Mouse (Mus musculus): ENCODE data around the gene Myh14. TPM values are rescaled to one million over a fixed set of nuclear protein-coding genes. Genes with fewer than 3 reads are reported as not detected.

The Myh14 gene
- polyA plus RNA-seq, 1 experiment from 2014 or later = 0.77 TPM

- ATAC-seq (ENCODE audit: low read depth) = no peak
- H3K4me2 ChIP-seq (ENCODE audit: low read depth, low read length) = no peak overlapping the region
- WGBS (ENCODE audit: insufficient replicate concordance) = 7% methylated on average over 6 of the region's 6 CpGs
These were observed 31.3 kb upstream of the Myh14 start for GRCm38 (mm10) chr7:44701921-44702320.

GRCm38 (mm10) chr7:44697980-44698379 is 27.3 kb upstream of the Myh14 start:
- H3K9me3 ChIP-seq (replicated peaks; ENCODE audit: control insufficient read depth, low read length) = no peaks in the 10 kb centered on the region
- H3K9ac ChIP-seq (ENCODE audit: low read depth, low read length) = no peak overlapping the region
- WGBS (ENCODE audit: insufficient replicate concordance) = 25% methylated on average over 7 of the region's 7 CpGs
- no peaks in the 10 kb centered on the region; the same call in 1 of the 2 replicates for H3K4me1 ChIP-seq (ENCODE audit: control insufficient read depth, low read depth, low read length)
- H3K4me2 ChIP-seq (ENCODE audit: low read depth, low read length) = no peak overlapping the region
- no peak overlapping the region for H3K27ac ChIP-seq (ENCODE audit: low read length)
- no peak overlapping the region for H3K4me3 ChIP-seq (ENCODE audit: low read depth, low read length)
- H3K36me3 ChIP-seq (ENCODE audit: control insufficient read depth, insufficient read depth) = no peaks in the 10 kb centered on the region
- no peaks in the 10 kb centered on the region for H3K27me3 ChIP-seq (ENCODE audit: control insufficient read depth, insufficient read depth, low read depth, low read length)
- no peak for ATAC-seq (ENCODE audit: low read depth)

More at GRCm38 (mm10) chr7:44701921-44702320, 31.3 kb upstream of the Myh14 start:
- Histone ChIP-seq H3K4me3 (ENCODE audit: low read depth, low read length) (no peak overlapping the region), H3K9me3 (replicated peaks; ENCODE audit: control insufficient read depth, low read length) (0 out of 2 replicates have a peak, but pooled peaks cover 2% of the 10 kb centered on the region), H3K9ac (ENCODE audit: low read depth, low read length) (no peak overlapping the region), H3K27me3 (ENCODE audit: control insufficient read depth, insufficient read depth, low read depth, low read length) (no peaks in the 10 kb centered on the region), H3K27ac (ENCODE audit: low read length) (no peak overlapping the region), H3K4me1 (ENCODE audit: control insufficient read depth, low read depth, low read length) (no peaks in the 10 kb centered on the region), H3K36me3 (ENCODE audit: control insufficient read depth, insufficient read depth) (no peaks in the 10 kb centered on the region)

- 15% methylated on average over 20 of the region's 20 CpGs for WGBS (ENCODE audit: insufficient replicate concordance)
- ATAC-seq (ENCODE audit: low read depth) = no peak
- H3K27ac ChIP-seq (ENCODE audit: low read length) = no peak overlapping the region
These were observed 26.6 kb upstream of the Myh14 start for GRCm38 (mm10) chr7:44697191-44697710.

GRCm38 (mm10) chr7:44695223-44695622 is 24.6 kb upstream of the Myh14 start:
- Histone ChIP-seq H3K36me3 (ENCODE audit: control insufficient read depth, insufficient read depth) (no peaks in the 10 kb centered on the region), H3K27me3 (ENCODE audit: control insufficient read depth, insufficient read depth, low read depth, low read length) (no peaks in the 10 kb centered on the region), H3K4me1 (ENCODE audit: control insufficient read depth, low read depth, low read length) (no peaks in the 10 kb centered on the region; the same call in 1 of the 2 replicates), H3K4me2 (ENCODE audit: low read depth, low read length) (no peak overlapping the region), H3K4me3 (ENCODE audit: low read depth, low read length) (no peak overlapping the region), H3K9me3 (replicated peaks; ENCODE audit: control insufficient read depth, low read length) (no peaks in the 10 kb centered on the region), H3K27ac (ENCODE audit: low read length) (no peak overlapping the region), H3K9ac (ENCODE audit: low read depth, low read length) (no peak overlapping the region)
- ATAC-seq (ENCODE audit: low read depth) = no peak
- WGBS (ENCODE audit: insufficient replicate concordance) = 56% methylated on average over 4 of the region's 4 CpGs

More at GRCm38 (mm10) chr7:44697191-44697710, 26.6 kb upstream of the Myh14 start:
- Histone ChIP-seq H3K27me3 (ENCODE audit: control insufficient read depth, insufficient read depth, low read depth, low read length) (no peaks in the 10 kb centered on the region), H3K9me3 (replicated peaks; ENCODE audit: control insufficient read depth, low read length) (no peaks in the 10 kb centered on the region), H3K36me3 (ENCODE audit: control insufficient read depth, insufficient read depth) (no peaks in the 10 kb centered on the region), H3K9ac (ENCODE audit: low read depth, low read length) (no peak overlapping the region), H3K4me3 (ENCODE audit: low read depth, low read length) (no peak overlapping the region), H3K4me2 (ENCODE audit: low read depth, low read length) (no peak overlapping the region), H3K4me1 (ENCODE audit: control insufficient read depth, low read depth, low read length) (no peaks in the 10 kb centered on the region; the same call in 1 of the 2 replicates)

- Histone ChIP-seq H3K36me3 (ENCODE audit: control insufficient read depth, insufficient read depth) (no peaks in the 10 kb centered on the region), H3K4me2 (ENCODE audit: low read depth, low read length) (no peak overlapping the region)
These were observed 23.0 kb upstream of the Myh14 start for GRCm38 (mm10) chr7:44693427-44694175.

GRCm38 (mm10) chr7:44689331-44689730 is 18.7 kb upstream of the Myh14 start:
- Histone ChIP-seq H3K9me3 (replicated peaks; ENCODE audit: control insufficient read depth, low read length) (no peaks in the 10 kb centered on the region), H3K27ac (ENCODE audit: low read length) (no peak overlapping the region), H3K4me1 (ENCODE audit: control insufficient read depth, low read depth, low read length) (no peaks in the 10 kb centered on the region), H3K9ac (ENCODE audit: low read depth, low read length) (no peak overlapping the region), H3K27me3 (ENCODE audit: control insufficient read depth, insufficient read depth, low read depth, low read length) (no peaks in the 10 kb centered on the region), H3K4me2 (ENCODE audit: low read depth, low read length) (no peak overlapping the region), H3K4me3 (ENCODE audit: low read depth, low read length) (no peak overlapping the region), H3K36me3 (ENCODE audit: control insufficient read depth, insufficient read depth) (no peaks in the 10 kb centered on the region)
- no peak for ATAC-seq (ENCODE audit: low read depth)
- WGBS (ENCODE audit: insufficient replicate concordance) = 72% methylated on average over 7 of the region's 7 CpGs

More at GRCm38 (mm10) chr7:44693427-44694175, 23.0 kb upstream of the Myh14 start:
- no peaks in the 10 kb centered on the region for H3K27me3 ChIP-seq (ENCODE audit: control insufficient read depth, insufficient read depth, low read depth, low read length)
- no peaks in the 10 kb centered on the region for H3K9me3 ChIP-seq (replicated peaks; ENCODE audit: control insufficient read depth, low read length)
- no peak overlapping the region for H3K9ac ChIP-seq (ENCODE audit: low read depth, low read length)
- no peak overlapping the region for H3K4me3 ChIP-seq (ENCODE audit: low read depth, low read length)
- WGBS (ENCODE audit: insufficient replicate concordance) = 45% methylated on average over 10 of the region's 10 CpGs
- H3K27ac ChIP-seq (ENCODE audit: low read length) = no peak overlapping the region
- H3K4me1 ChIP-seq (ENCODE audit: control insufficient read depth, low read depth, low read length) = no peaks in the 10 kb centered on the region; the same call in 1 of the 2 replicates
- ATAC-seq (ENCODE audit: low read depth) = no peak

GRCm38 (mm10) chr7:44688890-44689289 is 18.2 kb upstream of the Myh14 start:
- Histone ChIP-seq H3K4me2 (ENCODE audit: low read depth, low read length) (no peak overlapping the region), H3K27me3 (ENCODE audit: control insufficient read depth, insufficient read depth, low read depth, low read length) (no peaks in the 10 kb centered on the region), H3K9me3 (replicated peaks; ENCODE audit: control insufficient read depth, low read length) (no peaks in the 10 kb centered on the region), H3K4me3 (ENCODE audit: low read depth, low read length) (no peak overlapping the region), H3K27ac (ENCODE audit: low read length) (no peak overlapping the region), H3K9ac (ENCODE audit: low read depth, low read length) (no peak overlapping the region), H3K4me1 (ENCODE audit: control insufficient read depth, low read depth, low read length) (no peaks in the 10 kb centered on the region), H3K36me3 (ENCODE audit: control insufficient read depth, insufficient read depth) (no peaks in the 10 kb centered on the region)
- no peak for ATAC-seq (ENCODE audit: low read depth)
- 51% methylated on average over 3 of the region's 3 CpGs for WGBS (ENCODE audit: insufficient replicate concordance)

- Histone ChIP-seq H3K4me3 (ENCODE audit: low read depth, low read length) (no peak overlapping the region), H3K27me3 (ENCODE audit: control insufficient read depth, insufficient read depth, low read depth, low read length) (no peaks in the 10 kb centered on the region), H3K9me3 (replicated peaks; ENCODE audit: control insufficient read depth, low read length) (no peaks in the 10 kb centered on the region), H3K9ac (ENCODE audit: low read depth, low read length) (no peak overlapping the region), H3K4me2 (ENCODE audit: low read depth, low read length) (no peak overlapping the region), H3K4me1 (ENCODE audit: control insufficient read depth, low read depth, low read length) (no peaks in the 10 kb centered on the region), H3K36me3 (ENCODE audit: control insufficient read depth, insufficient read depth) (no peaks in the 10 kb centered on the region), H3K27ac (ENCODE audit: low read length) (no peak overlapping the region)
- ATAC-seq (ENCODE audit: low read depth) = no peak
- 34% methylated on average over 16 of the region's 17 CpGs for WGBS (ENCODE audit: insufficient replicate concordance)
These were observed 15.1 kb upstream of the Myh14 start for GRCm38 (mm10) chr7:44685531-44686402.

Measured in liver, embryonic 16.5 days (tissue).